Mouse (Mus musculus) midbrain, embryonic 12.5 days (tissue): ENCODE results near the gene Nupr1l. TPM values are rescaled to one million over a fixed set of nuclear protein-coding genes. Genes with fewer than 3 reads are reported as not detected.

Source experiments
- ATAC-seq: fragments of 200-750 bp; cut with Nextera tagmentation; 2 replicates; pipeline ENCODE4 v1.8.0; 2017; ENCODE audit warnings: low read depth, moderate TSS enrichment, moderate library complexity; ENCODE audit not compliant: low FRiP score
- H3K27ac ChIP-seq: fragments of 300-500 bp; sonication (generic); replicated peaks from 2 replicates; pipeline ENCODE4 v1.5.1; 2016; ENCODE audit warnings: mild to moderate bottlenecking
- H3K27me3 ChIP-seq: fragments of 300-500 bp; sonication (generic); 2 replicates; pipeline ENCODE4 v1.6.1; 2016; ENCODE audit warnings: mild to moderate bottlenecking
- H3K36me3 ChIP-seq: fragments of 300-500 bp; sonication (generic); 2 replicates; pipeline ENCODE4 v1.6.1; 2016
- H3K4me1 ChIP-seq: fragments of 300-500 bp; sonication (generic); 2 replicates; pipeline ENCODE4 v1.6.1; 2016
- H3K4me2 ChIP-seq: fragments of 300-500 bp; sonication (generic); replicated peaks from 2 replicates; pipeline ENCODE4 v1.6.1; 2016; ENCODE audit warnings: mild to moderate bottlenecking, moderate library complexity
- H3K4me3 ChIP-seq: fragments of 300-500 bp; sonication (generic); 2 replicates; pipeline ENCODE4 v1.5.1; 2016; ENCODE audit warnings: mild to moderate bottlenecking
- H3K9ac ChIP-seq: fragments of 300-500 bp; sonication (generic); replicated peaks from 2 replicates; pipeline ENCODE4 v1.6.1; 2016; ENCODE audit warnings: mild to moderate bottlenecking, moderate library complexity
- H3K9me3 ChIP-seq: fragments of 300-500 bp; sonication (generic); 2 replicates; pipeline ENCODE4 v1.6.1; 2016; ENCODE audit warnings: mild to moderate bottlenecking
- WGBS: fragments of 180-500 bp; shearing (Covaris S2); methylation state at CpG from one replicate; pipeline ENCODE4 v1.1.7; 2016; 5-methylcytosine and 5-hydroxymethylcytosine counted together
- polyA plus RNA-seq: library from polyadenylated mRNA; unstranded; fragments of >200 nt; fragmentation: Nextera tagmentation; extraction: Ambion mirVana; gene quantifications from 2 replicates; pipeline ENCODE4 v1.2.1, GENCODE M21; 2016

Nupr1l gene
- 6.2 and 9.8 TPM in 2 replicates for polyA plus RNA-seq

DNA sequence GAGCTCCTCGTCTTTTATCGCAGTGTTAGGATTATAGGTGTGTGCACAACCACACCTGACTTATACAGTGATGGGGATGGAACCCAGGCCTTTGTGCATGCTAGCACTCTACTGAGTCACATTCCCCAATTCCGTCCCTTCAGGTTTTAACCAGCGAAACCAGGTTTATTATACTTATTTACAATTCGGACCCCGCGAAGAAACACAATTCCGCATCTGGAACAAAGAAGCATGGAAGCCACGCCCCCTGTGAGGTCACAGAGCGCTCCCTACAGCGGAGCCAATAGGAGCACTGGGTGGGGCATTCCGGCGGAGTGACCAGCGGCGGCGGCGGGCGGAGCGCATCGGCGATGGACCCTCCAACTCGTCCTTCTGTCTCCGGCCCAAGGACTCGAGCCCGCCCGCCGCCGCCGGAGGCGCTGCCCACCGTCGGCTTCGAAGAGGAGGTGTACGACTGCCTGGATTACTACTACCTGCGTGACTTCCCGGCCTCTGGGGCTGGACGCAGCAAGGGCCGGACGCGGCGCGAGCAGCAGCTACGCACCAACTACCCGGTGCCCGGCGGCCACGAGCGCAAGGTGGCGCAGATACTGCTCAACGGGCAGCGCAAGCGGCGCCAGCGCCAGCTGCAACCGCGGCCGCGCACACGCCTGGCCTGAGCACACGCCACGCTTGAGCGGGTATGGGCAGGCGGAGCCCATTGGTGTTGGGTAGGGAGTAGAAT, at the start of gene Nupr1l:
Gene Nupr1l, plus strand, starts transcription at position 299 of the 724 bp plus-strand sequence.
- H3K9ac ChIP-seq, result peak within 1 kb of the TSS; percentile 84
- H3K27ac ChIP-seq, result peak within 1 kb of the TSS; percentile 96
- peak within 1 kb of the TSS; percentile 71 for H3K4me3 ChIP-seq
- ATAC-seq, result peak; percentile 98
- no peaks in the 10 kb centered on the region for H3K9me3 ChIP-seq
- no peaks in the 10 kb centered on the region for H3K36me3 ChIP-seq
- peaks cover 7% of the 10 kb centered on the region; the same call in 1 of the 2 replicates for H3K27me3 ChIP-seq
- under 1% methylated on average over 63 of the region's 63 CpGs for WGBS
- H3K4me2 ChIP-seq, result peak within 1 kb of the TSS; percentile 83
- H3K4me1 ChIP-seq, result peaks cover 8% of the 10 kb centered on the region; the same call in 1 of the 2 replicates

DNA sequence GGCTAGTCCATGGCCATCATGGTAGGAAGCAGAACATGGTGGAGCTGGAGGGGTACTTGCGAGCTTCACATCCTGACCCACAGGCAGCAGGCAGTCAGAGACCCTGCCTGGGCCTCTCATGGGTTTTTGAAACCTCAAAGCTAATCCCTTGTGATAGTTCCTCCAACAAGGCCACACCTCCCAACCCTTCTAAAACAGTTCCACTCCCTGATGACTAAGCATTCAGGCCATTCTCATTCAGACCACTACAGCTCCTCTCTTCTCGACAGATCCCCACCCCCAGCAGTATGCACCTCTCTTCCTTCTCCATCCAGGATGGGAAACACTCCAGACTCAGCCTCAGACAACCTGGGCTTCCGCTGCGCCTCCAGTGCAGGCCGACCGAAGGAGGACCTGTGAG, 46.0 kb upstream of the Nupr1l start:
- ATAC-seq, result no peak
- H3K9ac ChIP-seq, result no peak overlapping the region
- H3K4me2 ChIP-seq, result no peak overlapping the region
- H3K27ac ChIP-seq, result no peak overlapping the region
- 0 out of 2 replicates have a peak, but pooled peaks cover 3% of the 10 kb centered on the region for H3K4me1 ChIP-seq
- H3K27me3 ChIP-seq, result no peaks in the 10 kb centered on the region
- WGBS, result 97% methylated on average over 6 of the region's 6 CpGs
- H3K9me3 ChIP-seq, result no peaks in the 10 kb centered on the region
- H3K4me3 ChIP-seq, result no peak overlapping the region
- peaks cover 51% of the 10 kb centered on the region for H3K36me3 ChIP-seq

DNA sequence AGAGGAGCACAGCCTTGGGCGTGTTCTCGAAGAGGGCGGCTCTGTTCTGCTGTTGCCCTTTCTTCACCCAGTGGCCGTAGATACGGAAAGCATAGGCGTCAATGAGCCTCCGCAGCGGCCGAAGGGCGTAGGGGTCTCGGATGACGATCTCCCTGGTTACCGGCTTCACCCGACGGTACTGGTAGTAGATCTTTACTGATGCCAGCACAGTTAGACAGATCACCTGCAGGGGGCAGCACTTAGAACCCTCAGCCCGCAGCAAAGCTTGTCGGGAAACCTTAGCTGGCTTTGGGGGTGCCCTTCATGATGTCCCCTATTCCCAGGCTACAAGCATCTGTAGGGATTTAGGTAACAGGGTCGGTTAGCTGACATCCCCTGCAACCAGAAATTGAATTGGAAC, 43.9 kb upstream of the Nupr1l start:
- H3K9me3 ChIP-seq, result no peaks in the 10 kb centered on the region
- H3K27me3 ChIP-seq, result no peaks in the 10 kb centered on the region
- peaks cover 33% of the 10 kb centered on the region for H3K36me3 ChIP-seq
- peak overlapping the region; percentile 17; the same call in 1 of the 2 replicates for H3K4me2 ChIP-seq
- 0 out of 2 replicates have a peak, but pooled peaks cover 3% of the 10 kb centered on the region for H3K4me1 ChIP-seq
- no peak overlapping the region for H3K4me3 ChIP-seq
- H3K27ac ChIP-seq, result no peak overlapping the region
- ATAC-seq, result no peak
- WGBS, result 14% methylated on average over 18 of the region's 18 CpGs
- H3K9ac ChIP-seq, result no peak overlapping the region; the same call in 1 of the 2 replicates

DNA sequence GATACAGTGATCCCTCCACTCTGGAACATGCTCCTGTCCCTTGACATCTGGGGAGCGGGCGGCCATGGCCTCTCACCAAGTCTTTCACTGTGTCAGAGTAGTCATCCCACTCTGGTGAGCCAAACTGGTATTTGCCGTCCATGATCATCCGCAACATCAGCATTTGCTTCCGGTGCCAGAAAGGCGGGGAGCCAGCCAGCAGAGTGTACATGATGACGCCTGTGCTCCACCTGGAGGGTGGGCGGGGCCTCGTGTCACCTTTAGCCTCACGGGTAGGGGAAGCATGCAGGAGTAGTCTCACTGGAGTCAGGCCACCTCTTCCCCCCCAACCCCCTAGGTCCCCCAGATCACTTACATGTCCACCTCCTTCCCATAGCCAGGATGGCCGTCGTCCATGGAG, 42.5 kb upstream of the Nupr1l start:
- 91% methylated on average over 12 of the region's 12 CpGs for WGBS
- H3K4me1 ChIP-seq, result 0 out of 2 replicates have a peak, but pooled peaks cover 3% of the 10 kb centered on the region
- H3K27ac ChIP-seq, result no peak overlapping the region
- peaks cover 20% of the 10 kb centered on the region for H3K36me3 ChIP-seq
- no peak overlapping the region for H3K4me2 ChIP-seq
- H3K9me3 ChIP-seq, result no peaks in the 10 kb centered on the region
- ATAC-seq, result no peak
- no peak overlapping the region for H3K9ac ChIP-seq
- H3K4me3 ChIP-seq, result no peak overlapping the region
- no peaks in the 10 kb centered on the region for H3K27me3 ChIP-seq

DNA sequence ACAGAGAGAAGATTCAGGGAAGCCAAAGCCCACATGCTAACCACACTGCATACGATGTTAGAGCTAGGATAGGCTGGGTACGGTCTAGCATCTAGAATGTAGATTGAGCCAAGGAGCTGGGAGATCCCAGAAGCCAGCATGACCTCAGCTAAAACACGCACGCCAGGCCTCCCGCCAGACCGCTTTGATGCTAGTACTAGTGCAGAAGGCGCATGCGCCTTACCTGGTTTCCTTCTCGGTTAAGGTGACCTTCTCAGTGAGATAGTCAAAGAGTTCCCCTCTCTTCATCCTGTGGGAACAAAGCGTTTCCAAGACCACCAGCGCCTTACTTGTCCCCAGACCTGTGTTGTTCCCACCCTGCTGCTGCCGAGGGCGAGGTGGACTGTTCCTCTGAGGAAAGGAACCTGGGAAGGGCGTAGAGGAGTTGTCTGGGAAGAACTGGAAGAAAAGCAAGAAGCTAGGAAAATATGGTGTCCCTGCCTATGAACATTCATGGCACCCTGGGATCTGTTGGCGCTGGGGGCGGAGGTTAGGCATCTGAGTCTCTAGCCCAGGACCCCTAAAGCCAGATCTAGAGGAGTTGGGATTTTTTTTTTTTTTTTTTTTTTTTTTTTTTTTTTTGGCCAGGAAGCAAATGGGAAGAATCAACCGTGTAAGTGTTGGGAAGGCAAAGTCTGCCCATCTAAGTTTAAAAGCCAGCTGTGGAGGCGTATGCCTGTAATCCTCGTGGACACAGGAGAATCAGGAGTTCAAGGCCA, 38.9 kb upstream of the Nupr1l start:
- H3K27ac ChIP-seq, result no peak overlapping the region
- H3K4me2 ChIP-seq, result no peak overlapping the region
- H3K36me3 ChIP-seq, result no peaks in the 10 kb centered on the region
- no peak overlapping the region for H3K4me3 ChIP-seq
- H3K9ac ChIP-seq, result no peak overlapping the region
- H3K4me1 ChIP-seq, result no peaks in the 10 kb centered on the region
- 90% methylated on average over 19 of the region's 19 CpGs for WGBS
- H3K9me3 ChIP-seq, result no peaks in the 10 kb centered on the region
- no peak for ATAC-seq
- no peaks in the 10 kb centered on the region for H3K27me3 ChIP-seq

DNA sequence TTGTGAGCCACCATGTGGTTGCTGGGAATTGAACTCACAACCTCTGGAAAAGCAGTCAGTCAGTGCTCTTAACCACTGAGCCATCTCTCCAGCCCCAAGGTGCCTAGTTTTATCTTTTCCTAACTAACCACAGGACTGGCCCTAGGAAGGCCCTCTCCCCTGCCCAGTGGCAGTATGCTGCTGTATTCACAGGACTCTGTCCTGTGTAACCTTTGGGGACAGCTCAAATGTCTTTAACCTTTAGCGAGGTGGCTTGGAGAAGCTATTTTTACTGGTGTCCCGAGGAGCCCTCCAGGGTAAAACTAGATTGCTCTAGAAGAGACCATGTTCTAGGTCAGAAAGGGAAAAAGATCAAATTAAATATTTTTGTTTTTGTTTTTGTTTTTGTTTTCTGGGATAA, 37.1 kb upstream of the Nupr1l start:
- no peak for ATAC-seq
- Histone ChIP-seq H3K27me3 (no peaks in the 10 kb centered on the region), H3K9ac (no peak overlapping the region), H3K9me3 (no peaks in the 10 kb centered on the region), H3K36me3 (no peaks in the 10 kb centered on the region), H3K4me1 (no peaks in the 10 kb centered on the region), H3K27ac (no peak overlapping the region), H3K4me3 (no peak overlapping the region), H3K4me2 (no peak overlapping the region)
- 92% methylated on average over 2 of the region's 2 CpGs for WGBS

DNA sequence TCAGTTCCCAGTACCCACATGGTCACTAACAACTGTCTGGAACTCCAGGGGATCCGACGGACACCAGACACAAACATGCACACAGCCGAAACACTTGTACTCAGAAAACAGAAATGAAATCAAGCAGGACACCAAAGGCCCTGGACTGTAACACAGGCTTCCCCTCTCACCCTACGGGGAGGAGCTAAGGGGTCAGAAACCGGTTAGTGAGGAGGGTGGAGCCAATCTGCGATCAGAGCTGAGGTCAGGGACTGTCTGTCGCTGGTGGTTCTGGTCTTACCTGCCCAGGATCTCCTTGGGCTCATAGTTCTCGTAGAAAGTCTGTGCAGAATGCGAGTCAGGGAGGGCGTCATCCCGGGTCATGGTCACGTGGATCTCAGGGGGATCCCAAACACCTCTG, 34.4 kb upstream of the Nupr1l start:
- no peak overlapping the region for H3K4me3 ChIP-seq
- no peaks in the 10 kb centered on the region for H3K27me3 ChIP-seq
- 89% methylated on average over 12 of the region's 12 CpGs for WGBS
- H3K36me3 ChIP-seq, result no peaks in the 10 kb centered on the region
- no peaks in the 10 kb centered on the region for H3K4me1 ChIP-seq
- H3K4me2 ChIP-seq, result no peak overlapping the region
- no peak overlapping the region for H3K27ac ChIP-seq
- no peak for ATAC-seq
- H3K9ac ChIP-seq, result no peak overlapping the region
- H3K9me3 ChIP-seq, result no peaks in the 10 kb centered on the region

DNA sequence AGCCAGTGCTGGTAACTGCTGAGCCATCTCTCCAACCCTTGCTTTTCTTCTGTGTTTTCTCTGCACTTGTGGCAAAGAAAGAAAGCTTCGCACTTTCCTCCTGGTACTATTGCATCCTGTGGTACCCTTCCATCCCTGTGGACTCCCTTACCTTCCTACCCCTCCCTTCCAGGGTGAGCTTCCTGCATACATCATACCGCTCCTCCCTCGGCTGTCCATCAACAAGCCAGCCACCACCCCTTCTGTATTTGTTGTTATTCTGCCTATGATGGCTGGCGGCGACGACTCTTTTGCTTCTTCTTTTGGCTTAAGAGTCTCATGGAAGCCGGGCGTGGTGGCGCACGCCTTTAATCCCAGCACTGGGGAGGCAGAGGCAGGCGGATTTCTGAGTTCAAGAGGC, 33.2 kb upstream of the Nupr1l start:
- no peaks in the 10 kb centered on the region for H3K9me3 ChIP-seq
- no peak overlapping the region for H3K4me3 ChIP-seq
- H3K27ac ChIP-seq, result no peak overlapping the region
- H3K4me1 ChIP-seq, result no peaks in the 10 kb centered on the region
- H3K9ac ChIP-seq, result no peak overlapping the region
- no peaks in the 10 kb centered on the region for H3K27me3 ChIP-seq
- no peak overlapping the region for H3K4me2 ChIP-seq
- WGBS, result 82% methylated on average over 11 of the region's 11 CpGs
- H3K36me3 ChIP-seq, result peaks cover 5% of the 10 kb centered on the region
- no peak for ATAC-seq

DNA sequence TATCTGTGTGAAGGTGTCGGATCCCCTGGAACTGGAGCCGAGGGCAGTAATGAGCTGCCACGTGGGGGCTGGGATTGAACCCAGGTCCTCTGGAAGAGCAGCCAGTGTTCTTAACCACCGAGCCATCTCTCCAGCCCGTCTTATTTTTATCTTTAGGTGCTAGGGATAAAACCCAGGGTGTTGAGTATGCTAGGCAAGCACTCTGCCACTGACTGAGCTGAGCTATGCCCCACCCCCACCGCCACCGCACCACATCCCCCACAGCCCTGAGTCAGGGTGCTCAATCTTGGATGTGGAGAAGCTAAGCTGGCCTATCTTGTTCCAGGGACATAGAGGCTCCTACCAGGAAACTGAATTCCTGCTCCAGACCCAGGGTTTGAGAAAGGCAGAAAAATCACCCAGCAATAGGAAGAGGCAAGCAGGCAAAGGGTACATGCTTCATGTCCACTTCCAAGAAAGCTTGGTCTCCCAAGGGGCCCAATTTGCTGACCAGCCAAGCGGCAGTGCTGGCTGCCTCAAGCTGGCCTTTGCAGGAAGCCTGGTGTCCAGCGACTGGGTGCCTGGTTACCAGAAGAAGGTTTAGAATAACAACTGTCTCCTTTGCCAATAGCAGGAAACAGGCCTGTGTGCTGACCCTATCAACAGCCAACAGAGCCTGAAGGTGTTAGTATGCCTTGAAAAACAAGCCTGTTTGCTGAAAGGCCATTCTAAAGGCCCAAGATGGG, 30.4 kb upstream of the Nupr1l start:
- H3K9me3 ChIP-seq, result no peaks in the 10 kb centered on the region
- ATAC-seq, result no peak
- H3K4me3 ChIP-seq, result no peak overlapping the region
- no peak overlapping the region for H3K9ac ChIP-seq
- H3K4me1 ChIP-seq, result no peaks in the 10 kb centered on the region
- H3K36me3 ChIP-seq, result peaks cover 29% of the 10 kb centered on the region
- 76% methylated on average over 9 of the region's 9 CpGs for WGBS
- no peaks in the 10 kb centered on the region for H3K27me3 ChIP-seq
- no peak overlapping the region for H3K27ac ChIP-seq
- H3K4me2 ChIP-seq, result no peak overlapping the region

DNA sequence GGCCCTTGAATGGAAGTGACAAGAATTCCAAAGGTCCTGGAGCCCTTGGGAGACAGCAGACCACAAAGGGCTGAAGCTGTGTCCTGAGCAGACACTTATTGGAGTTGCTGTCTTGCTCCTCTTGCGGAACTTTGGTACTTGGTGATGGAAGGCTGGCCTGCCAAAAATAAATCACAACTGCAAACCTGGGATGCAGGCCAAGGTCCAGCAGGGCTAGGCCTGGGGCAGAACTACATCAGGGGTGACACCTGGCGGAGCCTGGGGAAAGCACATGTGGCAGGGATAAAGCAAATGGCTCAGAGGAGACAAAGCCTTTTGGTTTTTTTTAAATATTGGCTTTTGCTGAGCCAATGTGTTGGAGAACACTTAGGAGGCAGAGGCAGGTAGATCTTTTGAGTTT, 29.4 kb upstream of the Nupr1l start:
- WGBS, result 64% methylated on average over 2 of the region's 2 CpGs

DNA sequence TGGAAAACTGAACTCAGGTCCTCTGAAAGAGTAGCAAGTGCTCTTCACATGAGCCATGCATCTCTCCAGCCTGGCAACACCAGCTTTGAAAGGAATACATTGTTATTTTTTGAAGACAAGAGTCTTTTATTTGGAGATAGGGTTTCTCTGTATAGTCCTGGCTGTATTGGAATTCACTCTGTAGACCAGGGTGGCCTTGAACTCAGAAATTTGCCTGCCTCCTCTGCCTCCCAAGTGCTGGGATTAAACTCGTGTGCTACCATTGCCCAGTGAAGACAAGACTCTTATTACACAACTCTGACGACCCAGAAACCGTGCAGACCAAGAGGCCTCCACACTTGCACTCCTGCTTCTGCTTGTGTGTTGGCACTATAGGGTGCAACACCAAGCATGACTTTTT, 28.5 kb upstream of the Nupr1l start:
- 79% methylated on average over 3 of the region's 3 CpGs for WGBS
- Histone ChIP-seq H3K27me3 (no peaks in the 10 kb centered on the region), H3K4me3 (no peak overlapping the region), H3K9ac (no peak overlapping the region), H3K36me3 (peaks cover 43% of the 10 kb centered on the region), H3K9me3 (no peaks in the 10 kb centered on the region), H3K4me2 (no peak overlapping the region), H3K4me1 (0 out of 2 replicates have a peak, but pooled peaks cover 6% of the 10 kb centered on the region), H3K27ac (no peak overlapping the region)
- no peak for ATAC-seq

More for the DNA sequence above, 29.4 kb upstream of the Nupr1l start:
- no peak for ATAC-seq
- Histone ChIP-seq H3K36me3 (peaks cover 36% of the 10 kb centered on the region), H3K27ac (no peak overlapping the region), H3K9ac (no peak overlapping the region), H3K4me2 (no peak overlapping the region), H3K4me3 (no peak overlapping the region), H3K27me3 (no peaks in the 10 kb centered on the region), H3K4me1 (no peaks in the 10 kb centered on the region), H3K9me3 (no peaks in the 10 kb centered on the region)

DNA sequence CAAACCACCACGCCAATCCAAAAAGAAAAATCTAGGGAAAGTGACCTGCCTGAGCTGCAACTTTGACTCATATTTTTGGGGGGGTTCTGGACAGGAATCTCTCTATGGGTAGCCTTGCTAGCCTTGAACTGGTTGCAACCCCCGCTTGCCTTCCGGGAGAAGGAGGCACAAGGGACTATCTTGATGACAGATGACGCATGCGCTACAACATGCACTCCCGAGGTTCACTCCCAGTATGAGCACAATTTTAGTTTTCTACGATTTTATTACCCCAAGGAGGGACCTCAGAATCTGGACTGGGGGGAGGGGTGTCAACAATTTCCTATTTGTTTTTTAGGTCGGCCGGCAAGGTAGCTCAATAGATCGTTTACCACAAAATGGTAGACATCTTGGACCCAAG, 22.1 kb upstream of the Nupr1l start:
- H3K4me3 ChIP-seq, result peak overlapping the region; percentile 78
- peak overlapping the region; percentile 82 for H3K9ac ChIP-seq
- no peak for ATAC-seq
- WGBS, result 52% methylated on average over 10 of the region's 10 CpGs
- no peak overlapping the region for H3K27ac ChIP-seq
- peak overlapping the region; percentile 90 for H3K4me2 ChIP-seq
- no peaks in the 10 kb centered on the region for H3K9me3 ChIP-seq
- no peaks in the 10 kb centered on the region for H3K27me3 ChIP-seq
- peaks cover 19% of the 10 kb centered on the region for H3K4me1 ChIP-seq
- H3K36me3 ChIP-seq, result peaks cover 28% of the 10 kb centered on the region
